Mouse (Mus musculus) hindbrain, postnatal 0 days (tissue): Measurements from ENCODE around the gene Usp32. TPM values are rescaled to one million over a fixed set of nuclear protein-coding genes. Genes with fewer than 3 reads are reported as not detected.
A peak's percentile ranks its signal among the peaks of the same experiment; 100 is the strongest.

ENCODE experiments used
- ATAC-seq: fragments of 200-750 bp; cut with Nextera tagmentation; 2 replicates; pipeline ENCODE4 v1.8.0; 2017; ENCODE audit warnings: mild to moderate bottlenecking, moderate TSS enrichment, moderate library complexity
- DNase-seq: peaks from one replicate; pipeline ENCODE4 v3.0.0-alpha.2; 2015; ENCODE audit warnings: low spot score
- H3K27ac ChIP-seq: fragments of 300-500 bp; sonication (generic); 2 replicates; pipeline ENCODE4 v1.5.1; 2014; ENCODE audit warnings: mild to moderate bottlenecking
- H3K27me3 ChIP-seq: fragments of 300-500 bp; sonication (generic); 2 replicates; pipeline ENCODE4 v1.6.1; 2014; ENCODE audit warnings: low read length, mixed read lengths; ENCODE audit not compliant: insufficient read depth
- H3K36me3 ChIP-seq: fragments of 300-500 bp; sonication (generic); 2 replicates; pipeline ENCODE4 v1.6.1; 2014; ENCODE audit warnings: low read length, mixed read lengths; ENCODE audit not compliant: insufficient read depth
- H3K4me1 ChIP-seq: fragments of 300-500 bp; sonication (generic); 2 replicates; pipeline ENCODE4 v1.6.1; 2014; ENCODE audit warnings: antibody characterized with exemption, low read length, mixed read lengths; ENCODE audit not compliant: insufficient read depth
- H3K4me2 ChIP-seq: fragments of 300-500 bp; sonication (generic); 2 replicates; pipeline ENCODE4 v1.6.1; 2014; ENCODE audit warnings: low read depth, mild to moderate bottlenecking, low read length, moderate library complexity, mixed read lengths
- H3K4me3 ChIP-seq: fragments of 300-500 bp; sonication (generic); 2 replicates; pipeline ENCODE4 v1.5.1; 2014; ENCODE audit warnings: low read length
- H3K9ac ChIP-seq: fragments of 300-500 bp; sonication (generic); replicated peaks from 2 replicates; pipeline ENCODE4 v1.6.1; 2014; ENCODE audit warnings: mild to moderate bottlenecking, low read length, moderate library complexity, mixed read lengths
- H3K9me3 ChIP-seq: fragments of 300-500 bp; sonication (generic); 2 replicates; pipeline ENCODE4 v1.6.1; 2016; ENCODE audit warnings: low read length, mixed read lengths
- CTCF ChIP-seq: IDR thresholded peaks from 2 replicates; pipeline ENCODE4 v1.5.1; 2016; ENCODE audit warnings: antibody characterized with exemption, control low read depth, low read depth
- WGBS: fragments of 180-500 bp; shearing (Covaris S2); extraction: QIAGEN DNeasy Blood & Tissue Kit; methylation state at CpG from one replicate; pipeline ENCODE4 v1.1.7; 2014; 5-methylcytosine and 5-hydroxymethylcytosine counted together
- polyA plus RNA-seq: library from polyadenylated mRNA; unstranded; fragments of >200 nt; fragmentation: Nextera tagmentation; extraction: Ambion mirVana; gene quantifications from 2 replicates; pipeline ENCODE4 v1.2.1, GENCODE M21; 2015
- total RNA-seq: library from RNA; depleted of rRNA; stranded (reverse); fragments of >200 nt; gene quantifications from 2 replicates; pipeline ENCODE4 v1.2.3, GENCODE M21; 2014

The Usp32 gene
- total and polyA plus RNA-seq, 2 experiments from 2014 or later, result 10.0 to 33.3 TPM

DNA sequence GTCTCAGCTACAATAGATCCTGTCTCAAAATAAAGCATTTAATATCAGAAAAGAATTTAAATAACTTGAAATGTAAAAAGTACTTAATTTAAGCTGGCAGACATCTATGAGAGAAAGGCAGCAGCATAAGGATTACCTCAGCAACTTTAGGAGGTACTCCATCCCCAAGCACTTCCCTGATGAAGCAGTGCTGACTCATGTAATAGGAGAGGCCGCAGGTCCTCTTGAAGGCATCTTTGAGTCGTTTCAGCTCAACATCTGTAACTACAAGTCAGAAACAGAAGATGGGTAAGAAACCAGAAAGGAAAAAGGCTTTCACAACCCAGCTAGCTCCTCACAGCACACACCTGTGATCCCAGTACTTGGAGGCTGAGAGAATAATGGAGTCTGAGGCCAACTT is 36.2 kb downstream of the Usp32 start:
- H3K4me1 ChIP-seq, result no peaks in the 10 kb centered on the region
- H3K9ac ChIP-seq, result no peak overlapping the region
- TF ChIP-seq CTCF, result no peak
- 62% methylated on average over 2 of the region's 2 CpGs for WGBS
- H3K27me3 ChIP-seq, result no peaks in the 10 kb centered on the region
- no peaks in the 10 kb centered on the region for H3K9me3 ChIP-seq
- 0 out of 2 replicates have a peak, but pooled peaks cover 6% of the 10 kb centered on the region for H3K36me3 ChIP-seq
- no peak overlapping the region for H3K4me2 ChIP-seq
- H3K27ac ChIP-seq, result no peak overlapping the region
- ATAC-seq (no peak), DNase-seq (no peak)
- H3K4me3 ChIP-seq, result no peak overlapping the region

DNA sequence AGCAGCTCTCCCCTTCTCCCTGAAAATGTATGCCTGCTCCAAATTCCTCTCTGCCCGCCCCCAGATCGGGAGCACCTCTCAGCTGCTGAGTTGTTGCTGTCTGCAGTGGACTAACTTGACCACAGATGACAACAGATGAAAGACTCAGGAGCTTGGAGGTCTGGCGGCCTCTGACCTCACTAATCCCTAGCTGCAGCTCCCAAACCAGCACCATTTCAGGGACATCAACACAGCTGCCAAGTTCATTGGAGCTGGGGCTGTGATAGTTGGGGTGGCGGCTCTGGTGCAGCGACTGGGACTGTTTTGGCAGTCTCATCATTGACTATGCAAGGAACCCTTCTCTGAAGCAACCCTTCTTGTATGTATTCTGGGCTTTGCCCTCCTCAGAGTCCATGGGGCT is 44.8 kb downstream of the Usp32 start:
- H3K36me3 ChIP-seq, result 0 out of 2 replicates have a peak, but pooled peaks cover 6% of the 10 kb centered on the region
- H3K9ac ChIP-seq, result no peak overlapping the region
- H3K4me2 ChIP-seq, result no peak overlapping the region
- H3K27ac ChIP-seq, result no peak overlapping the region
- DNase-seq (no peak), ATAC-seq (no peak)
- H3K4me3 ChIP-seq, result no peak overlapping the region
- 68% methylated on average over 5 of the region's 5 CpGs for WGBS
- no peaks in the 10 kb centered on the region for H3K4me1 ChIP-seq
- H3K9me3 ChIP-seq, result no peaks in the 10 kb centered on the region
- H3K27me3 ChIP-seq, result no peaks in the 10 kb centered on the region
- no peak for TF ChIP-seq CTCF

DNA sequence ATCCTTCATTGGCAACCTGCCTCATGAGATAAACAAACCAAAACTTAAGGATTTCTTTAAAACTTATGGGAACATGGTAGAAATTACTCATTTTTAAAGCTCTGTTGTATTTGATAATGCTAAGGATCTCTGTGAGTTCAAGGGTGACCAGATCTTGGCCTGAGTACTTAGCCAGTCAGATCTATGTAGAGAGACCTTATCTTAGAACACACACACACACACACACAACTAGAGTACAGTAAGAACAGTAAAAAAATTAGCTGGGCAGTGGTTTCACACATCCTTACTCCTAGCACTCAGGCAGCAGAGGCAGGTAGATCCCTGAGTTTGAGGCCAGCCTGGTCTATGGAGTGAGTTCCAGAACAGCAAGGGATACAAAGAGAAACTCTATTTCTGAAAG is 53.7 kb downstream of the Usp32 start:
- no peaks in the 10 kb centered on the region for H3K9me3 ChIP-seq
- no peak for TF ChIP-seq CTCF
- H3K9ac ChIP-seq, result no peak overlapping the region
- no peak overlapping the region for H3K27ac ChIP-seq
- no peak overlapping the region for H3K4me2 ChIP-seq
- H3K27me3 ChIP-seq, result no peaks in the 10 kb centered on the region
- H3K4me3 ChIP-seq, result no peak overlapping the region
- no peaks in the 10 kb centered on the region for H3K36me3 ChIP-seq
- no peak for ATAC-seq
- DNase-seq, result no peak
- no peaks in the 10 kb centered on the region for H3K4me1 ChIP-seq

DNA sequence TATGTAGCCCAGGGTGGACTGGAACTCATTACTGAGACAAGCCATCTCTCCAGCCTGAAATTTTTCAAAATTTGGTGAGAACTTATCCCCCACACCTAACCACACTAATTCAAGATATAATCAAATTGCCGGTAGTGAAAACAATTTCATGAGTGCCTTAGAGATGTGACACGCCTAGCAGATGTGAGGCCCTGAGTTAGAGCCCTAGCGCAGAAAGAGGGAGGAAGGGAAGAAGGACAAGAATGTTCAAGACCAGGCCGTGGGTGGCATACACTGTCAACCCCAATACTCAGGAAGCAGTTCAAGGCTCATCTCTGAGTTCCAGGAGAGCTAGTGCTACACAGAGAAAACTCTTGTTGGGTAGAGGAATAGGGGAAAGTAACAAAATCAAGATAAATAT is 72.1 kb downstream of the Usp32 start:
- Histone ChIP-seq H3K27ac (no peak overlapping the region), H3K9ac (no peak overlapping the region), H3K4me2 (no peak overlapping the region), H3K4me3 (no peak overlapping the region), H3K27me3 (no peaks in the 10 kb centered on the region), H3K4me1 (no peaks in the 10 kb centered on the region), H3K36me3 (no peaks in the 10 kb centered on the region), H3K9me3 (no peaks in the 10 kb centered on the region)
- no peak for TF ChIP-seq CTCF
- ATAC-seq (no peak), DNase-seq (no peak)
- WGBS, result 97% methylated on average over 4 of the region's 4 CpGs

DNA sequence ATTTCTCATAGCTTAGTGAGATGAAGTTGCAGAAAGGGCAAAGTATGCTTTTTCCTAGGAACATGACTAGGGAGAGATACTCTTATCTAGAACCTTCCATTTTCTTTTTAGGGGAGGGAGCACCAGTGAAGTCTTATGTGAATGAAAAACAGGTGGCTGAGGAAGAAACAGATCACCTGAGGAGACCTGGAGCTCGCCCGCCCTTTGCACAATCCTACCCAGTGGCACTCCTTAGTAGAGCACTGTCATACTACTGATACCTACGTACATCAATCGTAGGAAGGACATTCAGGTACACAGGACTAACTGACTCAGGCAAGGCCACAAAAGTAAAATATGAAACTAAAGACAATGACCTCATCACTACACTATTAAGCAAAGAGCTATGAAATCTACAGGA is 81.4 kb downstream of the Usp32 start:
- TF ChIP-seq CTCF, result no peak
- no peak overlapping the region for H3K27ac ChIP-seq
- H3K4me2 ChIP-seq, result no peak overlapping the region
- no peak for ATAC-seq
- no peaks in the 10 kb centered on the region for H3K27me3 ChIP-seq
- H3K4me1 ChIP-seq, result no peaks in the 10 kb centered on the region
- no peaks in the 10 kb centered on the region for H3K36me3 ChIP-seq
- no peak overlapping the region for H3K9ac ChIP-seq
- DNase-seq, result no peak
- H3K9me3 ChIP-seq, result no peaks in the 10 kb centered on the region
- WGBS, result 98% methylated on average over 4 of the region's 4 CpGs
- no peak overlapping the region for H3K4me3 ChIP-seq

DNA sequence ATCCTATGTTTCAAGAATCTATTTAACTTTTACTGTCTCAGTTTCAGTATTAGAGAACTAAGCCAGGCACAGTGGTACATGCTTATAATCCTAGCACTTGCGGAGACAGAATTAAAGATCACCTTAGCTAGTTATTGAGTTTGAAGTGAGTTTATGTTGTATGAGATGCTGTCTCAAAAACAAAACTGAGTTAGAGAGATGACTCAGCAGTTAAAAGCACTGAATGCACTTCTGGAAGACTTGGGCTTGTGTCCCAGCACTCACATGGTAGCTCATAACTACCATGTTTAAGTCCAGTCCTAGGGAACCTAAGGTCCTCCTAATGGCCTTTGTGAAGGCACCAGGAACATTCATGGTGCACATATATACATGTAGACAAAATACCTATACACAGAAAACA is 82.4 kb downstream of the Usp32 start:
- ATAC-seq (no peak), DNase-seq (no peak)
- Histone ChIP-seq H3K27ac (no peak overlapping the region), H3K4me1 (no peaks in the 10 kb centered on the region), H3K36me3 (no peaks in the 10 kb centered on the region), H3K4me3 (no peak overlapping the region), H3K4me2 (no peak overlapping the region), H3K9ac (no peak overlapping the region), H3K9me3 (no peaks in the 10 kb centered on the region), H3K27me3 (no peaks in the 10 kb centered on the region)
- TF ChIP-seq CTCF, result no peak
- 93% methylated on average over 1 of the region's 1 CpGs for WGBS

DNA sequence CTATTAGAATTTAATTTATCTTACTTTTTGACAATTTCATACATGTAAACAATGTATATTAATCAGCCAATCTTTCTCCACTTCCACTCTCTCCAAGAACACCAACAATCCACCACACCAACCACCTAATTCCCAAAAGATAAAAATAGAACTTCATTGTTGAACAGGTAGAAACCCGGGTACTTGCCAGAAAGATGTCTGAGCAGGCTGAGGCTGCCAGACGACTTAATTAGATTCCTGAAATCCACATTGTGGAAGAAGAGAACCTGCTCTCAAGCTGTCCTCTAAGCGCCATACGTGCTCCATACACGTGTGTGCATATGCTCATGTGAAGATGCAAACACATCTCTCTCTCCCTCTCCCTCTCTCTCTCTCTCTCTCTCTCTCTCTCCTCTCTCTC is 83.1 kb downstream of the Usp32 start:
- no peak overlapping the region for H3K4me3 ChIP-seq
- no peaks in the 10 kb centered on the region for H3K27me3 ChIP-seq
- 70% methylated on average over 5 of the region's 5 CpGs for WGBS
- H3K4me1 ChIP-seq, result no peaks in the 10 kb centered on the region
- no peak overlapping the region for H3K9ac ChIP-seq
- ATAC-seq, result no peak
- peak; percentile 22 for DNase-seq
- H3K36me3 ChIP-seq, result no peaks in the 10 kb centered on the region
- H3K4me2 ChIP-seq, result no peak overlapping the region
- H3K9me3 ChIP-seq, result no peaks in the 10 kb centered on the region
- TF ChIP-seq CTCF, result no peak
- no peak overlapping the region for H3K27ac ChIP-seq
